Mouse (Mus musculus): ENCODE data around the gene Vamp2. TPM values are rescaled to one million over a fixed set of nuclear protein-coding genes. Genes with fewer than 3 reads are reported as not detected.
A peak's percentile ranks its signal among the peaks of the same experiment; 100 is the strongest.

Gene Vamp2
- polyA plus RNA-seq, 1 experiment: 55.9 TPM

DNA sequence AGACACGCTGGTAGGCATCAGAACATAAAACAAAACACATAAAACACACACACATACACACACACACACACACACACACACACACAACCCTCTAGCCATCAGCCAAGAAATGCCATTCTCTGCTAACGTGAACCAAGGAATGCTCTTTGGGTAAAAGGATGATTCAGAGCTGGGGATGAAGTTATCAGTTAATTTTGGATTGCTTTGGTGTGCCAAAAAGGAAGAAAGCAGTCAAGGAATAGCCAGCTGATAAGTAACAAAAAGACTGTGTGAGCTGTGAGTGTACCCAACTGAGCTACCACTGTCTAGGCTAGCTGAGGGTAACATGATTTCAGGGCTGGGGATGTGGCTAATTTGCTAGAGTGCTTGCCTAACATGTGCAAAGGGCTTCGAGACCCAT, 25.7 kb downstream of the Vamp2 start:
- H3K27ac ChIP-seq (ENCODE audit: control insufficient read depth, insufficient read depth, low read depth, low read length, poor library complexity): no peak overlapping the region
- no peak overlapping the region for H3K4me3 ChIP-seq (replicated peaks; ENCODE audit: control insufficient read depth, low read depth, low read length)
- no peaks in the 10 kb centered on the region for H3K4me1 ChIP-seq (ENCODE audit: control insufficient read depth, insufficient read depth, low read length)
- WGBS: 63% methylated on average over 3 of the region's 3 CpGs
- no peak for TF ChIP-seq POLR2A (IDR thresholded peaks at IDR 0.05; ENCODE audit: borderline replicate concordance, control insufficient read depth, low read depth, low read length)
- TF ChIP-seq CTCF (IDR thresholded peaks at IDR 0.05; ENCODE audit: control insufficient read depth, insufficient read depth, low read length): no peak

- TF ChIP-seq POLR2A (IDR thresholded peaks at IDR 0.05; ENCODE audit: borderline replicate concordance, control insufficient read depth, low read depth, low read length): no peak
- Histone ChIP-seq H3K27ac (ENCODE audit: control insufficient read depth, insufficient read depth, low read depth, low read length, poor library complexity) (no peak overlapping the region), H3K4me1 (ENCODE audit: control insufficient read depth, insufficient read depth, low read length) (no peaks in the 10 kb centered on the region), H3K4me3 (replicated peaks; ENCODE audit: control insufficient read depth, low read depth, low read length) (no peak overlapping the region)
- WGBS: 75% methylated on average over 3 of the region's 3 CpGs
These were observed 26.3 kb downstream of the Vamp2 start for GRCm38 (mm10) chr11:69114621-69115020.

DNA sequence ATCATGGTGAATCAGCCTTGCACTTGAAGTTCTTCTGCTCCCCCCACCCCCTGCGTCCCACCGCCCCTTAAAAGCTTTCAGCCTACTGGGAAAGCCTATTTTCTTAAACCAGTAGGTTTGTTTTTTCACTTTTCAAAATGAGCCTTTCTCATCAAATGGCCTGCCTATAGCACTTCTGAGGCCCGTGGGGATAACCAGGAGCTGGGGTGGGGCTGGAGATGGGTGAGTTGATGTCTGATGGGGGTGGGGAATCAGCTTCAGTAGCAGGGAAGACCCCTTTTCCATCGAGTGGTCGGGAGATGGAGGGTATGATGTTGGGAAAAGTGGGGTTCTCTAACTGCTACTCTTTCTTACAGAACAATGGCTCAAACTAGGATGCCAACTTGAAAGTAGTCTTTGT, 28.6 kb downstream of the Vamp2 start:
- WGBS: 69% methylated on average over 5 of the region's 5 CpGs
- TF ChIP-seq POLR2A (IDR thresholded peaks at IDR 0.05; ENCODE audit: borderline replicate concordance, control insufficient read depth, low read depth, low read length) (no peak), CTCF (IDR thresholded peaks at IDR 0.05; ENCODE audit: control insufficient read depth, insufficient read depth, low read length) (no peak)
- Histone ChIP-seq H3K4me1 (ENCODE audit: control insufficient read depth, insufficient read depth, low read length) (no peaks in the 10 kb centered on the region), H3K27ac (ENCODE audit: control insufficient read depth, insufficient read depth, low read depth, low read length, poor library complexity) (no peak overlapping the region), H3K4me3 (replicated peaks; ENCODE audit: control insufficient read depth, low read depth, low read length) (no peak overlapping the region)

GRCm38 (mm10) chr11:69117737-69118695, 29.7 kb downstream of the Vamp2 start:
- Histone ChIP-seq H3K4me3 (replicated peaks; ENCODE audit: control insufficient read depth, low read depth, low read length) (peak overlapping the region; percentile 79), H3K27ac (ENCODE audit: control insufficient read depth, insufficient read depth, low read depth, low read length, poor library complexity) (peak overlapping the region; percentile 81), H3K4me1 (ENCODE audit: control insufficient read depth, insufficient read depth, low read length) (no peaks in the 10 kb centered on the region)
- under 1% methylated on average over 45 of the region's 45 CpGs for WGBS
- TF ChIP-seq POLR2A (IDR thresholded peaks at IDR 0.05; ENCODE audit: borderline replicate concordance, control insufficient read depth, low read depth, low read length) (peak; percentile 51; the same call in 1 of the 2 replicates), CTCF (IDR thresholded peaks at IDR 0.05; ENCODE audit: control insufficient read depth, insufficient read depth, low read length) (no peak)

GRCm38 (mm10) chr11:69118765-69119164, 30.5 kb downstream of the Vamp2 start:
- Histone ChIP-seq H3K4me1 (ENCODE audit: control insufficient read depth, insufficient read depth, low read length) (no peaks in the 10 kb centered on the region), H3K4me3 (replicated peaks; ENCODE audit: control insufficient read depth, low read depth, low read length) (peak overlapping the region; percentile 79), H3K27ac (ENCODE audit: control insufficient read depth, insufficient read depth, low read depth, low read length, poor library complexity) (no peak overlapping the region)
- TF ChIP-seq POLR2A (IDR thresholded peaks at IDR 0.05; ENCODE audit: borderline replicate concordance, control insufficient read depth, low read depth, low read length): no peak; the same call in 1 of the 2 replicates
- no peak for TF ChIP-seq CTCF (IDR thresholded peaks at IDR 0.05; ENCODE audit: control insufficient read depth, insufficient read depth, low read length)
- WGBS: 7% methylated on average over 15 of the region's 15 CpGs

GRCm38 (mm10) chr11:69119446-69120155, 31.3 kb downstream of the Vamp2 start:
- H3K27ac ChIP-seq (ENCODE audit: control insufficient read depth, insufficient read depth, low read depth, low read length, poor library complexity): no peak overlapping the region
- TF ChIP-seq POLR2A (IDR thresholded peaks at IDR 0.05; ENCODE audit: borderline replicate concordance, control insufficient read depth, low read depth, low read length): no peak
- no peak for TF ChIP-seq CTCF (IDR thresholded peaks at IDR 0.05; ENCODE audit: control insufficient read depth, insufficient read depth, low read length)
- H3K4me3 ChIP-seq (replicated peaks; ENCODE audit: control insufficient read depth, low read depth, low read length): no peak overlapping the region
- WGBS: 60% methylated on average over 14 of the region's 14 CpGs
- H3K4me1 ChIP-seq (ENCODE audit: control insufficient read depth, insufficient read depth, low read length): no peaks in the 10 kb centered on the region

GRCm38 (mm10) chr11:69120221-69121000, 32.1 kb downstream of the Vamp2 start, which contains the start of gene Hes7:
Hes7 (plus strand) TSS chr11:69120404.
- Histone ChIP-seq H3K4me1 (ENCODE audit: control insufficient read depth, insufficient read depth, low read length) (no peaks in the 10 kb centered on the region), H3K4me3 (replicated peaks; ENCODE audit: control insufficient read depth, low read depth, low read length) (peak within 1 kb of the TSS; percentile 34), H3K27ac (ENCODE audit: control insufficient read depth, insufficient read depth, low read depth, low read length, poor library complexity) (no peak within 1 kb of the TSS)
- WGBS: 1% methylated on average over 27 of the region's 27 CpGs
- TF ChIP-seq POLR2A (IDR thresholded peaks at IDR 0.05; ENCODE audit: borderline replicate concordance, control insufficient read depth, low read depth, low read length): no peak
- TF ChIP-seq CTCF (IDR thresholded peaks at IDR 0.05; ENCODE audit: control insufficient read depth, insufficient read depth, low read length): no peak

Measured in bone marrow, adult 2 months (tissue).